Mouse (Mus musculus): ENCODE data around the gene Col23a1. TPM values are rescaled to one million over a fixed set of nuclear protein-coding genes. Genes with fewer than 3 reads are reported as not detected.

The Col23a1 gene
- 0.02 TPM in 1 of 2 replicates, not detected in the other for total RNA-seq (2015)
- 0.03 TPM in 1 of 2 replicates, not detected in the other for total RNA-seq (2017)

- peak; percentile 74 for ATAC-seq (replicated peaks; ENCODE audit: poor library complexity)
Observed at GRCm38 (mm10) chr11:51289564-51290041, at the start of gene Col23a1. Col23a1 (plus strand) TSS chr11:51289920.

DNA sequence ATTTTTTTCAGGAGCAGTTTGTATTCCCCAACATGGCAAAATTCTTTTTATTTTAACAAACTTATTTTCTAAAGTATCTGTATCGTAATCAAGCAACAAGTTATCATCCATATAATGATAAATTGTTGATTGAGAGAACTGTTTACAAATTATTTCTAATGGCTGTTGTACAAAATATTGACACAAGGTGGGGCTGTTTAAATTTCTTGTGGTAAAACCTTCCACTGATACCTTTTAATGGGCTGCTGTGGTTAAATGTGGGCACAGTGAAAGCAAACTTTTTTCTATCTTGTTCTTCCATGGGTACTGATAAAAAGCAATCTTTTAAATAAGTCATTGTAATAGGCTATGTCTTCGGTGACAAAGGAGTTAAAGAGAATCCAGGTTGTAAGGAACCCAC lies 46.8 kb upstream of the Col23a1 start:
- no peak for ATAC-seq (replicated peaks; ENCODE audit: poor library complexity)

DNA sequence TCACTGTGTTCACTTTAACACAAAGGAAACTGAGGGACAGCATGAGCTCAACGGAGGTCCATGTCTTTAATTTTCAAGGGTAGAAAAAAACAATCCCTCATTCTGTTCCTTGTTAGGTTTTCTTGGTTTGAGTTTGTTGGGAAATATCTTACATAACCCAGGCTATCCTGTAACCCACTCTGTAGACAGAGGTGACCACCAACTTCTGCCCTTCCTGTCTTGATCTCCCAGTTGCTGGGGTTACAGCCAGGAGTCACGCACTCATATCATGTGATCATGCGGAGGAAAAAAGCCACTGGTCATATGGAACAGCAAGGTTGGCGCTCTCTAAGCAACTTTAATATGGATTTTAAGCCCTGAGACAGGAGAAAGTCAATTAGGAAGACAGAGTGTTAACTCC lies 32.7 kb upstream of the Col23a1 start:
- peak; percentile 90 for ATAC-seq (replicated peaks; ENCODE audit: poor library complexity)

GRCm38 (mm10) chr11:51261680-51262219 lies 28.0 kb upstream of the Col23a1 start, which contains the start of gene Clk4:
Clk4 (plus strand) TSS chr11:51261730.
- no peak for ATAC-seq (replicated peaks; ENCODE audit: poor library complexity)

GRCm38 (mm10) chr11:51262342-51263285 lies 27.1 kb upstream of the Col23a1 start, which contains the start of gene BC049762:
BC049762 (minus strand) TSS chr11:51263046.
- peak; percentile 83 for ATAC-seq (replicated peaks; ENCODE audit: poor library complexity)

- peak; percentile 7 for ATAC-seq (replicated peaks; ENCODE audit: poor library complexity)
Observed at GRCm38 (mm10) chr11:51263286-51263831, 26.4 kb upstream of the Col23a1 start.

- ATAC-seq (replicated peaks; ENCODE audit: poor library complexity): peak; percentile 49
Observed at GRCm38 (mm10) chr11:51264352-51264751, 25.4 kb upstream of the Col23a1 start.

- ATAC-seq (replicated peaks; ENCODE audit: poor library complexity): peak; percentile 30; the same call in 1 of the 2 replicates
Observed at GRCm38 (mm10) chr11:51265326-51265725, 24.4 kb upstream of the Col23a1 start.

- no peak for ATAC-seq (replicated peaks; ENCODE audit: poor library complexity)
Observed at GRCm38 (mm10) chr11:51274418-51274817, 15.3 kb upstream of the Col23a1 start.

GRCm38 (mm10) chr11:51290066-51290955 lies 591 bp downstream of the Col23a1 start:
- no peak; the same call in 1 of the 2 replicates for ATAC-seq (replicated peaks; ENCODE audit: poor library complexity)

- ATAC-seq (replicated peaks; ENCODE audit: poor library complexity): no peak
Observed at GRCm38 (mm10) chr11:51293956-51294530, 4.3 kb downstream of the Col23a1 start.

GRCm38 (mm10) chr11:51295742-51296141 lies 6.0 kb downstream of the Col23a1 start:
- no peak for ATAC-seq (replicated peaks; ENCODE audit: poor library complexity)

DNA sequence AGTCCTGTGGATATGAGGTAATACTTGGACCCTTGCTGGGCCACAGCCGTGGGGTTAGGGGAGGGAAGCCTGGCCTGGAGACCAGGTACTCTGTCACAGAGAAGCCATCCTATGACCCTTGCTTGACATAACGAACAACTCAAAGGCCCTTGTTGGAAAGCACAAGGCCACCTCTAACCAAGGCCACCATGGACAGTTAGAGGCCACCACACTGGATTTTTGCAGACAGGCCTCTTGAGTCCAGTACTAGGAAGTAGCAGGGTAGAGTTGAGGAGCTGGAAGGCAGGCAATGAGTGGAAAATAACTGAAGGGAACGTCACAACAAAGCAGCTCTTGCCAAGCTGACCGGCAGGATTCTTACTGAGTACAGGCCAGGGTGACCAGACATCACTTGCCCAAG lies 9.0 kb downstream of the Col23a1 start:
- no peak for ATAC-seq (replicated peaks; ENCODE audit: poor library complexity)

DNA sequence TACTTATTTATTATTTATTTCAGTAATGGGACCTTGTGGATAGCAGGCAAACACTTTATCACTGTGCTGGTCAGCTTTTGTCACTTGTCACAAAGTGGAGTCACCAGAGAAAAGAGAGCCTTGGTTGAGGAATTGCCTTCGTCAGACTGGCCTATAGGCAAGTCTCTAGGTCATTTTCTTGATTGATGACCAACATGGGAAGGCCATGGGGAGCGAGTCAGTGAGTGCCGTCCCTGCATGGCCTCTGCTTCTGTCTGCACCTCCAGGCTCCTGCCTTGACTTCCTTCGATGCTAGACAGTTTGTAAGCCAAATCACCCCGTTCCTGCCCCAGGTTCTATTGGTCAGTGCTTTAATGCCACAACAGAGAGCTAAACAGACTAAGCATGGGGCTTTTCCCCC lies 12.7 kb downstream of the Col23a1 start:
- ATAC-seq (replicated peaks; ENCODE audit: poor library complexity): no peak

- ATAC-seq (replicated peaks; ENCODE audit: poor library complexity): no peak
Observed at GRCm38 (mm10) chr11:51303981-51304553, 14.3 kb downstream of the Col23a1 start.

- no peak for ATAC-seq (replicated peaks; ENCODE audit: poor library complexity)
Observed at GRCm38 (mm10) chr11:51308306-51308705, 18.6 kb downstream of the Col23a1 start.

- no peak for ATAC-seq (replicated peaks; ENCODE audit: poor library complexity)
Observed at GRCm38 (mm10) chr11:51311846-51312245, 22.1 kb downstream of the Col23a1 start.

DNA sequence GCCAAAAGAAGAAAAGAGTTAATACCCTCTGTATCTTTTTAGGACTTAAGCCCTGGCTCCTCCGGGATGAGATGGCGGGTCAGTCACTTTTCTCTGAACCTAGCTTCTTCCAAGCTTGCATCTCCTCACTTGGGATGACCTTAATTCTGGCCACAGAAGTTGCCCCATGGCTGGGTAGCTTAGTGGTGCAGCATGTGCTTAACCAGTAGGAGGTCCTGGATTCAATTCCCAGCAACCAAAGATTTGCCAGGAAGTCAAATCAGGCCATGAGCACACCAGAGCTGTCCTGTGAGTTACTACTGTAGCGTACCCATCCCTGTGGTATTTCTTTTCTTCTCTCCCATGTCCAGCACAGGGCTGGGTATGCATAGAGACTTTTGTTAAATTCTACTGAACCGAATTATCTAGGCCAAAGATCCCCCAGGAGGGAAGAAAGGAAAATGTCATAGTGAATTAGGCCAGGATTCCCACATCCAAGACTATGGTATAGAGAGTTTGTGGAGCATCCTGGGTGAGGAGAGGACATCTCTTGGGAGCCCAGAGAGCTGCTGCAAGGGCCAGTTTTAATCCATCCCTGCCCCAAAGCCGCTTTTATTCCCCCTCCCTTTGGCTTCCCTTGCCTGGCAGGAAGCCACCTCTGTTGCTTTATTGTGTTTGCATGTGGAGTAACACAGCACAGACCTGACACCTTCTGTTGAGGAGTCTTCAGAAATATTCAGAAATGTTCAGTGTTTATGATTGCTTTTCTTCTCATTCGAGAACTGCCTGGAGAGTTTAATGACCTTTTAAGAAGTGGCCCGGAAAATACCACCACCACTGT lies 26.5 kb downstream of the Col23a1 start:
- ATAC-seq (replicated peaks; ENCODE audit: poor library complexity): no peak

DNA sequence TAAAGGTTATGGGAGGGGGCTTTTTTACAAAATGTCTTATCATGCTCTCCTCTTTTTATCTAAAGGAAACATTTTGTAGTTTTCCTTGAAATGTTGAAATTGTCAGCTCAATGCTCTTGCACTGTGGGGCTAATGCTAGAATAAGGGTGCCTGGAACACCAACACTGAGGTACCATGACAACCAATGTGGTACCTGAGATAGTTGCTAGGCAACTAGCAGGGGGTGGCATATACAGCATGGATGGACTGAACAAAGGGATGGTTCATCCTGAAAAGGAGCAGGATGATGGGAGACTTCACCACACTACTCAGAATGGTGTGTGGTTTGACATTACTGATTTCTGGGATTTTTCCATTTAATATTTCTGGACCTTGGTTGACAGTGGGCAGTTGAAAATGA lies 30.9 kb downstream of the Col23a1 start:
- no peak for ATAC-seq (replicated peaks; ENCODE audit: poor library complexity)
